Mouse (Mus musculus) fat pad, adult 2 months (tissue): Measurements from ENCODE around the gene Slpi.

Experiments
- DNase-seq: peaks from one replicate; pipeline ENCODE4 v3.0.0-alpha.2; 2011; ENCODE audit warnings: low read depth, low spot score; ENCODE audit errors: extremely low read depth

Slpi gene

GRCm38 (mm10) chr2:164421979-164422378, 33.1 kb upstream of the Slpi start:
- no peak for DNase-seq

- no peak for DNase-seq
Observed at GRCm38 (mm10) chr2:164421306-164421705, 32.4 kb upstream of the Slpi start.

GRCm38 (mm10) chr2:164419489-164419888, 30.6 kb upstream of the Slpi start:
- no peak for DNase-seq

- no peak for DNase-seq
Observed at GRCm38 (mm10) chr2:164418308-164418875, 29.5 kb upstream of the Slpi start.

- no peak for DNase-seq
Observed at GRCm38 (mm10) chr2:164417198-164417597, 28.3 kb upstream of the Slpi start.

GRCm38 (mm10) chr2:164414581-164414980, 25.7 kb upstream of the Slpi start:
- DNase-seq: no peak

GRCm38 (mm10) chr2:164414167-164414566, 25.3 kb upstream of the Slpi start:
- DNase-seq: no peak

- no peak for DNase-seq
Observed at GRCm38 (mm10) chr2:164407708-164408107, 18.8 kb upstream of the Slpi start.

- no peak for DNase-seq
Observed at GRCm38 (mm10) chr2:164405519-164405918, 16.6 kb upstream of the Slpi start.

GRCm38 (mm10) chr2:164405060-164405459, 16.2 kb upstream of the Slpi start, which contains the start of gene Matn4:
Gene Matn4, minus strand, starts transcription at chr2:164405160.
- no peak for DNase-seq

- DNase-seq: no peak
Observed at GRCm38 (mm10) chr2:164404082-164404990, 15.4 kb upstream of the Slpi start.

GRCm38 (mm10) chr2:164403396-164404081, 14.6 kb upstream of the Slpi start:
- DNase-seq: no peak

GRCm38 (mm10) chr2:164402906-164403305, 14.0 kb upstream of the Slpi start, which contains the start of gene Rbpjl:
Gene Rbpjl, plus strand, starts transcription at chr2:164403141.
- no peak for DNase-seq

GRCm38 (mm10) chr2:164396911-164397310, 8.0 kb upstream of the Slpi start:
- DNase-seq: no peak

GRCm38 (mm10) chr2:164396076-164396475, 7.2 kb upstream of the Slpi start:
- no peak for DNase-seq

GRCm38 (mm10) chr2:164393126-164393525, 4.2 kb upstream of the Slpi start:
- DNase-seq: no peak

GRCm38 (mm10) chr2:164389499-164389898, 604 bp upstream of the Slpi start:
- DNase-seq: no peak

- no peak for DNase-seq
Observed at GRCm38 (mm10) chr2:164386953-164387352, 1.9 kb downstream of the Slpi start.

- DNase-seq: no peak
Observed at GRCm38 (mm10) chr2:164385927-164386763, 2.8 kb downstream of the Slpi start.

GRCm38 (mm10) chr2:164383656-164384399, 5.1 kb downstream of the Slpi start:
- DNase-seq: no peak
